Mouse (Mus musculus) kidney, embryonic 15.5 days (tissue): Measurements from ENCODE around the gene Tbl1x. TPM values are rescaled to one million over a fixed set of nuclear protein-coding genes. Genes with fewer than 3 reads are reported as not detected.

Experiments used
- ATAC-seq: fragments of 200-750 bp; cut with Nextera tagmentation; replicated peaks from 2 replicates; pipeline ENCODE4 v1.8.0; 2017; ENCODE audit warnings: moderate TSS enrichment; ENCODE audit not compliant: low FRiP score
- H3K27ac ChIP-seq: fragments of 300-500 bp; sonication (generic); 2 replicates; pipeline ENCODE4 v1.5.1; 2015; ENCODE audit warnings: mild to moderate bottlenecking, inconsistent platforms
- H3K27me3 ChIP-seq: fragments of 300-500 bp; sonication (generic); 2 replicates; pipeline ENCODE4 v1.6.1; 2015; ENCODE audit warnings: inconsistent platforms
- H3K36me3 ChIP-seq: fragments of 300-500 bp; sonication (generic); 2 replicates; pipeline ENCODE4 v1.6.1; 2015; ENCODE audit warnings: inconsistent platforms
- H3K4me1 ChIP-seq: fragments of 300-500 bp; sonication (generic); 2 replicates; pipeline ENCODE4 v1.6.1; 2015; ENCODE audit warnings: inconsistent platforms
- H3K4me2 ChIP-seq: fragments of 300-500 bp; sonication (generic); 2 replicates; pipeline ENCODE4 v1.6.1; 2015; ENCODE audit warnings: moderate library complexity, mild to moderate bottlenecking, inconsistent platforms
- H3K4me3 ChIP-seq: fragments of 300-500 bp; sonication (generic); replicated peaks from 2 replicates; pipeline ENCODE4 v1.5.1; 2015; ENCODE audit warnings: mild to moderate bottlenecking, inconsistent platforms
- H3K9ac ChIP-seq: fragments of 300-500 bp; sonication (generic); 2 replicates; pipeline ENCODE4 v1.6.1; 2015; ENCODE audit warnings: mild to moderate bottlenecking, inconsistent platforms
- H3K9me3 ChIP-seq: fragments of 300-500 bp; sonication (generic); replicated peaks from 2 replicates; pipeline ENCODE4 v1.6.1; 2016; ENCODE audit warnings: inconsistent platforms
- WGBS: fragments of 180-500 bp; shearing (Covaris S2); methylation state at CpG from one replicate; pipeline ENCODE4 v1.1.7; 2015; ENCODE audit warnings: mixed read lengths; 5-methylcytosine and 5-hydroxymethylcytosine counted together
- polyA plus RNA-seq: library from polyadenylated mRNA; unstranded; fragments of >200 nt; fragmentation: Nextera tagmentation; extraction: Ambion mirVana; gene quantifications from 2 replicates; pipeline ENCODE4 v1.2.1, GENCODE M21; 2015

Gene Tbl1x
- polyA plus RNA-seq, 1 experiment from 2014 or later, result 76.1 TPM

- Histone ChIP-seq H3K27ac (no peak overlapping the region), H3K9me3 (no peaks in the 10 kb centered on the region), H3K4me3 (no peak overlapping the region), H3K9ac (no peak overlapping the region), H3K4me1 (no peaks in the 10 kb centered on the region), H3K27me3 (no peaks in the 10 kb centered on the region), H3K36me3 (no peaks in the 10 kb centered on the region), H3K4me2 (no peak overlapping the region)
- 61% methylated on average over 3 of the region's 3 CpGs for WGBS
- ATAC-seq, result no peak
Observed at GRCm38 (mm10) chrX:77669779-77670550, 159.2 kb downstream of the Tbl1x start.
